Mouse (Mus musculus) testis, adult 2 months (tissue): ENCODE measurements around the gene Klhl35.

Experiments used
- CTCF ChIP-seq: fragments of 200-500 bp; IDR thresholded peaks from 2 replicates; pipeline ENCODE4 v1.5.1; 2012; ENCODE audit warnings: low read depth, mild to moderate bottlenecking, inconsistent platforms, low read length, moderate library complexity; ENCODE audit not compliant: control insufficient read depth, insufficient read depth, insufficient replicate concordance
- POLR2A ChIP-seq: fragments of 200-500 bp; IDR thresholded peaks from 2 replicates; pipeline ENCODE4 v1.6.1; 2012; ENCODE audit warnings: low read depth, mild to moderate bottlenecking, inconsistent platforms, low read length, moderate library complexity; ENCODE audit not compliant: control insufficient read depth

DNA sequence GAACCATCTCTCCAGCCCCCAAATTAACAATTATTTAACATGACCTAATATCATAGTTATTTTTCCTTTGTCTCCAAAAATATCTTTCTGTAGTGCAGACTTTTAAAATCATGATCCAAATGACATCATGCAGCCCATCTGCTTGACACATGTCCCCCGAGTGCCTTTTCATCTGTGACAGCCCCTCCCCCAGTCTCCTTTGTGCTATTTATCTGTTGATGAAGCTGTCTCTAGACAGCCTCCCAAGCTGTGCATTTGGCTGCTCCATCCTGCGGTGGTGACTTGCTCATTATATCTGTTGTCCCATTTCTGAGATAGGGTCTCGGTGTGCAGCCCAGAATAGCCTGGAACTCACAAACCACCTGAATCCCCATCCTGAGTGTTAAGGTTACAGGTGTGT lies 16.1 kb upstream of the Klhl35 start:
- no peak for TF ChIP-seq CTCF
- no peak for TF ChIP-seq POLR2A
